9 mouse cellular contexts compared by ENCODE assay signal in genomic region chr4:148681429-148681828, GRCm38 (mm10). TPM values are rescaled to one million over a fixed set of nuclear protein-coding genes. Genes with fewer than 3 reads are reported as not detected.
DNase-seq lines count a peak whose midpoint lies in the region; ATAC-seq and TF ChIP-seq lines count a peak whose summit lies in the region.
"Had no signal": no experiment of that assay in that cellular context is flagged by ENCODE, and none has a peak within 500 bp of the region (broad histone marks: within the 10 kb centered on the region; RNA-seq: fewer than 3 reads in every experiment).

No protein-coding gene starts in this region.

- TF ChIP-seq CTCF in small intestine, adult 2 months (IDR thresholded peaks at IDR 0.05; ENCODE audit: extremely low read depth, insufficient read length, insufficient replicate concordance, low read depth, low read length) = peak; percentile 94; the same call in 1 of the 2 replicates

- peak overlapping the region; percentile 52 for H3K4me3 ChIP-seq in small intestine, adult 2 months (ENCODE audit: low read depth, low read length)

- peak; percentile 31; the same call in 1 of the 2 replicates for TF ChIP-seq POLR2A in small intestine, adult 2 months (IDR thresholded peaks at IDR 0.05; ENCODE audit: low read depth, low read length)

- H3K4me1 ChIP-seq in small intestine, adult 2 months (ENCODE audit: control insufficient read depth, insufficient read depth, insufficient read length, low read length) = peaks cover 48% of the 10 kb centered on the region

- intact Hi-C loops in gastrocnemius, postnatal 14 days (cut with DNase I; ENCODE audit: low total_unique reads) = no loop called here

- WGBS in small intestine, adult 2 months = 6% methylated on average over 8 of the region's 8 CpGs

- no peaks in the 10 kb centered on the region for H3K36me3 ChIP-seq in small intestine, adult 2 months (ENCODE audit: control insufficient read depth, insufficient read depth, low read length)

- ATAC-seq in activated CD4-positive, CD25-positive, alpha-beta regulatory T cell, adult 4 months = no peak

- H3K27me3 ChIP-seq in small intestine, adult 2 months (ENCODE audit: control insufficient read depth, insufficient read depth, low read length) = no peaks in the 10 kb centered on the region

- DNase-seq in right cerebral cortex, adult 18-20 months = peak; percentile 24
- no peak for DNase-seq in right cerebral cortex, postnatal 36 days (ENCODE audit: low spot score in 2 of 2)
- DNase-seq in brain, adult 2 months (ENCODE audit: low read depth, low spot score) = peak; percentile 31
- peak; percentile 55 for DNase-seq in gastrocnemius, postnatal 14 days
- peak; percentile 61 for DNase-seq in kidney, postnatal 14 days
- DNase-seq in lung, postnatal 10 days = peak; percentile 71

- peak overlapping the region; percentile 99 for H3K27ac ChIP-seq in small intestine, adult 2 months (ENCODE audit: insufficient read depth, low read depth, low read length)

RNA-seq across cellular contexts. Expression of gene Gm572, which starts 38.3 kb away (rescaled TPM):
- total RNA-seq in gastrocnemius, postnatal 14 days (2021) = 1 to 10 TPM; 6.9 to 7.7 TPM
- 0.08 TPM in 1 of 2 replicates, not detected in the other for polyA plus RNA-seq in small intestine, adult 2 months (2012; rRNA removed)
- not detected for polyA plus RNA-seq in activated CD4-positive, CD25-positive, alpha-beta regulatory T cell, adult 4 months (2017; shearing (Covaris generic))
- total RNA-seq: layer of hippocampus, adult 18-20 months had no signal

RNA-seq across cellular contexts. Expression of gene Tardbp, which starts 54.6 kb away (rescaled TPM):
- 100 to 1,000 TPM; 115 TPM for total RNA-seq in gastrocnemius, postnatal 14 days (2021)
- 6.7 and 7.7 TPM in 2 replicates for polyA plus RNA-seq in small intestine, adult 2 months (2012; rRNA removed)
- 100 to 1,000 TPM; 149 to 181 TPM for polyA plus RNA-seq in activated CD4-positive, CD25-positive, alpha-beta regulatory T cell, adult 4 months (2017; shearing (Covaris generic))

Comparison
In these comparisons a context has a peak if more than half of its experiments do, and no peak if none do; other contexts are left out.
1. DNase-seq: peak in right cerebral cortex, adult 18-20 months (single experiment), brain, adult 2 months (single experiment), gastrocnemius, postnatal 14 days (single experiment), kidney, postnatal 14 days (single experiment) and lung, postnatal 10 days (single experiment); none in right cerebral cortex, postnatal 36 days (0 of 2).
2. RNA of gene Tardbp, which starts 54.6 kb away (polyA plus RNA-seq): 149 to 181 TPM in activated CD4-positive, CD25-positive, alpha-beta regulatory T cell, adult 4 months; 6.7 to 7.7 TPM in small intestine, adult 2 months; every median in the first group is over 10 times any median in the second.